Mouse (Mus musculus): ENCODE data around the gene Myh9. TPM values are rescaled to one million over a fixed set of nuclear protein-coding genes. Genes with fewer than 3 reads are reported as not detected.
A peak's percentile ranks its signal among the peaks of the same experiment; 100 is the strongest.

Myh9 gene
- total RNA-seq, 2 experiments from 2014 or later, result 96.9 to 111 TPM

GRCm38 (mm10) chr15:77833083-77833482, 8.9 kb downstream of the Myh9 start:
- intact Hi-C loops (cut with DNase I; ENCODE audit: low total_unique reads), result loop anchor here (10.0 kb wide), 1 partner anchor 48 kb away; no protein-coding TSS in a partner anchor
- DNase-seq, result no peak

DNA sequence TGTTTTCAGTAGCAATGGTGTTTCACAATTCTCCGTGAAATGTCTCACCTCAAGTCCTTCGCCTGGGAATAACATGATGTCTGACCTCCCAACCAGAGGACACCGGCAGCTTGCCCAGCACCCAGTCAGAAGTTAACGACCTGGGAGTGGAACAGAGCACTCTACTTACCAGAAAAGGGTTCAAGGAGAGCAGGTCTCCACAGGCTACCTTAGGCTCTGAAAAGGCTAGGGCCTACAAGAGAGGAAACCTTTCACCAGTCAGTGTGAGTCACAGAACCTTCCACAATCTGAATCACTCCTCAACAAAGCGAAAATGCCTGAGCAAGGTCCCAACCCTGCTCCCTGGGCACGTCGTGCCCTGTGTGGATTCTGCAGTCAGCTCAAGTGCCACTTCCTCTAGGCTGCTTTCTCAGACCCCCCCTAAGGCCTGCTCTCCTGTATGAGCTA, 9.5 kb downstream of the Myh9 start:
- no peak for DNase-seq
- intact Hi-C loops (cut with DNase I; ENCODE audit: low total_unique reads), result loop anchor here (10.0 kb wide), 1 partner anchor 48 kb away; no protein-coding TSS in a partner anchor

GRCm38 (mm10) chr15:77831754-77832457, 10.1 kb downstream of the Myh9 start:
- intact Hi-C loops (cut with DNase I; ENCODE audit: low total_unique reads), result loop anchor here (10.0 kb wide), 1 partner anchor 47 kb away; no protein-coding TSS in a partner anchor

DNA sequence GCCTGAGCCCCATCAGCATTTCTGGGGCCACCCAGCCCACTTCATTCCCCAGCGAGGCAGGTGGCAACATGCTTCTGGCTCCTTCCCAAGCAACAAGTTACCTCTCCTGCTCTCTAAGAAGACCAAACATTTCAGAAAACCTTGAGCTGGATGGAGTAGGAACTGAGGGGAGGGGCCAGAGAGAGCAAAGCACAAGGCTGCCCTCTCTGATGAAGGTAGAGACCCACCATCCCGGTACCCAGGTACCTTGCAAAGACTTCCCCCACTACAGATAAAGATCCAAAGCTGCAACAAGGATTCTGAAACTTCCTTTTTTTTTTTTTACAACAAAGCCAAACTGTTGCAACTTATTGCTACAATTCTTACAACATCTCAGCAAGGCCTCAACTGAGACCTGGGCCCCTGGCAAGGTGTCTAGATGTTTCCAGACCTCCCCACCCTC, 10.8 kb downstream of the Myh9 start:
- intact Hi-C loops (cut with DNase I; ENCODE audit: low total_unique reads), result loop anchor here (10.0 kb wide), 1 partner anchor 46 kb away; no protein-coding TSS in a partner anchor
- DNase-seq, result no peak

More at GRCm38 (mm10) chr15:77831754-77832457, 10.1 kb downstream of the Myh9 start:
- no peak for DNase-seq

- no peak for DNase-seq
- intact Hi-C loops (cut with DNase I; ENCODE audit: low total_unique reads), result loop anchor here (10.0 kb wide), 1 partner anchor 46 kb away; no protein-coding TSS in a partner anchor
Measured at GRCm38 (mm10) chr15:77830481-77831137, 11.4 kb downstream of the Myh9 start.

GRCm38 (mm10) chr15:77829542-77829941, 12.4 kb downstream of the Myh9 start:
- intact Hi-C loops (cut with DNase I; ENCODE audit: low total_unique reads), result no loop called here

DNA sequence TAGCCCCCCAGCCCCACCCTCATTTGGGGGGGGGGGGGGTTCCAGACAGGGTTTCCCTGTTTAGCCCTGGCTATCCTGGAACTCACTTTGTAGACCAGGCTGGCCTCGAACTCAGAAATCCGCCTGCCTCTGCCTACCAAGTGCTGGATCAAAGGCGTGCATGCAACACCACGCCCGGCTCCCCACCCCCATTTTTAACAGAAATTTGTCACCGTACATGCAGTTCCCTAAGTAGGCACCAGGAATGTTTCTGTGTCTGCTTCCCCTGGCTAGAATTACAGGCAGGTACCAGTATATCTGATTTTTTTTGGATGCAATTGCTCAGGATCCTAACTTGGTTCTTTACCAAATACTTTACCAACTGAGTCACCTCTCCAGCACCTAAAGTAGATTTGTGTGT, 13.1 kb downstream of the Myh9 start:
- intact Hi-C loops (cut with DNase I; ENCODE audit: low total_unique reads), result no loop called here
- DNase-seq, result no peak

More at GRCm38 (mm10) chr15:77829542-77829941, 12.4 kb downstream of the Myh9 start:
- no peak for DNase-seq

- intact Hi-C loops (cut with DNase I; ENCODE audit: low total_unique reads), result no loop called here
- DNase-seq, result no peak
Measured at GRCm38 (mm10) chr15:77828242-77828641, 13.7 kb downstream of the Myh9 start.

- no peak for DNase-seq
- intact Hi-C loops (cut with DNase I; ENCODE audit: low total_unique reads), result no loop called here
Measured at GRCm38 (mm10) chr15:77827794-77828193, 14.2 kb downstream of the Myh9 start.

GRCm38 (mm10) chr15:77827379-77827778, 14.6 kb downstream of the Myh9 start:
- intact Hi-C loops (cut with DNase I; ENCODE audit: low total_unique reads), result no loop called here
- DNase-seq, result no peak

GRCm38 (mm10) chr15:77825382-77825781, 16.6 kb downstream of the Myh9 start:
- no peak for DNase-seq
- intact Hi-C loops (cut with DNase I; ENCODE audit: low total_unique reads), result no loop called here

DNA sequence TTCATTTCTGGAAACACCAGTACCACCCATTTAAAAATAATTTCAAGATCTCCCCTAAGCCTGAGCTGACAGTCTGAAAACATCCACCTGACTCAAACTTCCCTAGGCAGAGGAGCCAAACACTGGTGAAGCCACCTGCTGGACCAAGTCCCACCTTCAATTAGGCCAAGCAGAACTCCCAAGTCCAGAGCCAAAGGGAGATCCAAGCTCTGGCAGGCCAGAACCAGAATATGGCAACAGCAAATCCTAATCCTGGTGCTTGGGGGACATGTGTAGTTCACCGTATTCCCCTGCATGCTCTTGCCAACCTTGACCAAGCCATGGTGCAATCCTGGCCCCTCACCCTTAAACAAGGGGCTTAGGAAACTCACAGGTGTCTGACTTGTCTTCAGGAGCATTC, 17.7 kb downstream of the Myh9 start:
- no peak for DNase-seq
- intact Hi-C loops (cut with DNase I; ENCODE audit: low total_unique reads), result no loop called here

- no peak for DNase-seq
- intact Hi-C loops (cut with DNase I; ENCODE audit: low total_unique reads), result no loop called here
Measured at GRCm38 (mm10) chr15:77823634-77824033, 18.3 kb downstream of the Myh9 start.

DNA sequence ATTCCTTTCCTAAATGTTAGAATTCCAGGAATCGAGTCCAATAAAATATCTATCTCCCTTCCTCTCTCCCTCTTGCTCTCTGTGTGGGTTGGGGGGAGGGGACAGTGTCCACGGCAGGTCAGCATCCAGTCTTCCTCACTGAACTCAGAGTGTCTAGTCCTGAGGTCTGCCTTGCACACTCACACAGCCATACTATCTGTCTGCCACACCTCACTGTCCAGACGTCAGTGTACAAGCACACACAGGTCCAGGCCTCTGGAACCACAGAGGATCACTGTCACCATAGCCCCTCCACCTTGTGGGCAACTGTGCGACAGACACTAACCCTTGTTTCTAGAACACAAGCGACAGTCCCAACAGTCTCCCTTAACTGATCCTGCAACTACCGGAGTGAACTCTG, 18.8 kb downstream of the Myh9 start:
- DNase-seq, result no peak
- intact Hi-C loops (cut with DNase I; ENCODE audit: low total_unique reads), result no loop called here

DNA sequence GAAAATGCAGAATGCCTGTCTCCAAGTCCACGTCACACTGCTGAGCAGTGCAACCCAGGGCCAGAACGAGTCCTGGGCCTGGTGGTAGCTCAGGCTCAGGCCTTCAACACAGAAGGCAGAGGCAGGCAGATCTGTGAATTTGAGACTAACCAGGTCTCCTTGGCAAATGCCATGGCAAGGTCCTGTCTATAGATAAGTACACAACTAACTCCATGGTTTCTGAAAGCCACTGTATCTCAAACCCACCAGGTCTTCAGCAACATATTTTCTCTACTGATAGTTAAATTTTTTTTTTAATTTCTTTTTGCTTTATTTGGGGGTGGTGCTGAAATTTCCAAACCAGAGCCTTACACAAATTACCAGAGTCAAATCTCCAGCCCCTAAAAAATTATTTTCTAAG, 19.3 kb downstream of the Myh9 start:
- DNase-seq, result no peak
- intact Hi-C loops (cut with DNase I; ENCODE audit: low total_unique reads), result no loop called here

DNA sequence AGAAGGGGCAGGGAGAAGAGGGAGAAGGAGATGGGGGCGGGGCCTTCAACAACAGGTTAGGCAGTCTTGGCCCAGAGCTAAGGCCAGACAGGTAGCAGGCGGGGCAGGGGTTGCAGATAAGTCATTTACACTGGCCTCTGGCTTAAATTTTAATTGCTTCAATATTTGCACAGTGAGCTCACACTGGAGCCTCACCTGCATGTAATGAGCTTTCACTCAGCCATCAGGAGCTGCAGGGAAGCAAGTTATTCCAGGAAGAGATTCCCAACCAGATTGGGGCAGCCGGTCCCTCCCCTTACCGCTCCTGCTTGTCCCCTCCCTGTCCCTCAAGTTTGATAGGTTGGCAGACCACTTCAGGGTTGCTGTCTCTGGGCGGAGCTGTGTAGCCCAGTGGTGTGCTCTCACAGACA, 19.9 kb downstream of the Myh9 start:
- intact Hi-C loops (cut with DNase I; ENCODE audit: low total_unique reads), result no loop called here
- no peak for DNase-seq

DNA sequence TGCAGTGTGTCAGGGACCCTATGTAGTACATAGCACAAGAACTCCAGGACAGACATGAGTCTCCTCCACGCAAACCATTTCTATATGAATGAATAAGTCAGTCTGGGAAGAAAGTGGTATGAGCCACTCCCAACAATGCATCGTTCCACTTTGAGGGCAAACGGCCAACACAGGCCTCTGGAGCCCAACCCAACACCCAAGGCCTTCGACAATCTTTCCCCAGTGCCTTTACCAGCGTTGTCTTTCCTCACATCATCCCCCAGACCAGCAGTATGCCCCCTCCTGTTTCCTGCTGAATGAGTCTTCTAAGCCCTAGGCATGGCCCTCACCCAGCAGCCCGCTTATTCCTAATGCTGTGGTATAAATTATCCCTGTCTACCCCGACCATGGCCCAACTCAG, 20.6 kb downstream of the Myh9 start:
- no peak for DNase-seq
- intact Hi-C loops (cut with DNase I; ENCODE audit: low total_unique reads), result no loop called here

GRCm38 (mm10) chr15:77820480-77821163, 21.4 kb downstream of the Myh9 start:
- intact Hi-C loops (cut with DNase I; ENCODE audit: low total_unique reads), result no loop called here
- no peak for DNase-seq

DNA sequence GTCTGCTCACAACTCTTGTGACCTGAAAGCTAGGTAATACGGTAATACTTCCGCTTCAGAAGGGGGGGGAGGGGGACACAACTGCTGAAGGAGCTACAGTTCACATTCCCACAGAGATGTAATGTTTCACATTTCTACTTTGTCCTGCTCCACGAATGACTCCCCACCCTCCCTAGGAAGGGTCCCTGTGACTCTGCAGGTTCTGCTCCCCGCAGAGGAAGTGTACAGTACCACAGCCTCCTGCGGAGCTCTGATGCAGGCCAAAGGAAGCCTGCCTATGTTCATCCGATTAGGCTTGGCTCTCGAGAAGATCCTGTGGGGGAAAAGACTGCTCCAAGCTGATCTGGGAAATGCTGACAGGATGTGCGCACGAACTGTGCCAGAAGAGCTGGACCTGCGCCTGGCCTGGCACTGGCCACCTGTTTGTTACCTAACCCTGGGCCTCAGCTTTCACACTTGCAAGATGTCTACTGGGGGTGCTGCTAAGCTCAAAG, 22.0 kb downstream of the Myh9 start:
- intact Hi-C loops (cut with DNase I; ENCODE audit: low total_unique reads), result no loop called here

DNA sequence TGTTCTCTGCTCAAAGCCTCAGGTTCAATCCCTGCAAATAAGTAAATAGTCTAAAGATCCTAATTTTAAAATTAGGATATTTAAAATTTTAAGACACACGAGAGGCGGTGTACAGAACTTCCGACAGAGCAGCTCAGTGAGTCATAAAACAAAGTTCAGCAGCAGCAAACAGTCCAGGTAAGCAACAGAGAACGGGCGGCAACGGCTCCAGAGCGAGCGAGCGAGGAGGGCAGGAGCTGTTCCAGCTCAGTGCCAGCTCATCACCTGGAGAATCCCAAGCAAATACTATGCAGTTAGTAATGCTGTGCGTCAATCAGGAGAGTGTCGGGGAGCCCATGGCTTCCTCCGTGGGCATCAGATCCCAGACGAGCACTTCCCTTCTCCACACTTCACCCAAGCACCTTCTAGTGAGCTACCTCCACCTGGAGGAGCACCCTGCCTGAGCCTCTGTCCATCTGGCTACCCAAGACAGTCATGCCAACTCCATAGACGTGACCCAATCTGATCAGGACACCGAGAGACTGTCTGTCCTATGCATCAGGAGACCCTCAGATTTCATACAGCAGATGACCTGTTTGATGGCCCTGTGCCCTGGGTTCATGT, 23.3 kb downstream of the Myh9 start:
- intact Hi-C loops (cut with DNase I; ENCODE audit: low total_unique reads), result no loop called here
- no peak for DNase-seq

More for the DNA sequence above, 22.0 kb downstream of the Myh9 start:
- DNase-seq, result peak; percentile 80
